Mouse (Mus musculus): ENCODE measurements around the gene Scyl2.
A peak's percentile ranks its signal among the peaks of the same experiment; 100 is the strongest.

The Scyl2 gene

DNA sequence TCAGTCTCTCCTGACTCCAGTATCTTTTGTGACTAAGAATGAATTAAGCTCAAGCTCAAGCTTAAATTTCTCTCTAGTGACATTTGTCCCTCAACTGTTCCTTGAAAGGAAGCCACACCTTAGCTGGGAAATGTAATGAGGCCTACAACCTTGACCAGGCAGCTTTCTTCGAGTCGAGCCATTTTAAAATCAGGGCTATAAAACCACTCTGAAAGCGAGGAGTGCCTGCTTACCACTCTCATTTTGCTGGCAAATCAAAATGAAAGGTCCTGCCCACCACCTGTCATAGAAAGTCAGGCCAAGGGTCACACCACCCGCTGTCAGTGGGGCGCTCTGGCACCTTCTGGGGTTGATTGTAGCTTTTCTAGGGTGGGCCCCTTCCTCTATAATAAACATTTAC lies 90.2 kb downstream of the Scyl2 start:
- DNase-seq (ENCODE audit: low read depth, low spot score) = no peak

DNA sequence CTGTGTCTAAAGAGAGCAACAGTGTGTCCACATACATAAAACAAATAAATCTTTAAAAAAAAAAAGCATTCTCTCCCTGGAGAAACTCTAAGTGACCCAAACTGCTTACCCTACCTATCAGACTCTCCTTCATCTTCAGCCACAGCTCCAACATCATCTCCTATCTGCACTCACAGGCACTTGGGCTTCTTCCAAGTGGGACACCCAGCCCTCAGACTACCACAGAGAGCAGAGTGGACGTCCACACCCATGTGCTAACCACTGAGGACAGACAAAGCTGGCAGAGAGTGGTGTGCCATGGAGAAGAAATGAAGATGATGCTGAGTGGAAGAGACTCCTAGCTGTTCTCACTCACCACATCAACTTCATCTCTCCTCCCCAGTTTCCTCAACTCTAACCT lies 90.6 kb downstream of the Scyl2 start:
- DNase-seq (ENCODE audit: low read depth, low spot score) = no peak

- DNase-seq (ENCODE audit: low read depth, low spot score) = no peak
Measured at GRCm38 (mm10) chr10:89594309-89594708, 91.8 kb downstream of the Scyl2 start.

GRCm38 (mm10) chr10:89592797-89593196 lies 93.3 kb downstream of the Scyl2 start:
- peak; percentile 10 for DNase-seq (ENCODE audit: low read depth, low spot score)

- no peak for DNase-seq (ENCODE audit: low read depth, low spot score)
Measured at GRCm38 (mm10) chr10:89589877-89590276, 96.2 kb downstream of the Scyl2 start.

Data from R1 (cell line).